Mouse (Mus musculus): ENCODE data around the gene Ppp1r15b. TPM values are rescaled to one million over a fixed set of nuclear protein-coding genes. Genes with fewer than 3 reads are reported as not detected.
A peak's percentile ranks its signal among the peaks of the same experiment; 100 is the strongest.

Ppp1r15b gene
- polyA plus RNA-seq, 2 experiments, result 26.9 to 33.4 TPM

DNA sequence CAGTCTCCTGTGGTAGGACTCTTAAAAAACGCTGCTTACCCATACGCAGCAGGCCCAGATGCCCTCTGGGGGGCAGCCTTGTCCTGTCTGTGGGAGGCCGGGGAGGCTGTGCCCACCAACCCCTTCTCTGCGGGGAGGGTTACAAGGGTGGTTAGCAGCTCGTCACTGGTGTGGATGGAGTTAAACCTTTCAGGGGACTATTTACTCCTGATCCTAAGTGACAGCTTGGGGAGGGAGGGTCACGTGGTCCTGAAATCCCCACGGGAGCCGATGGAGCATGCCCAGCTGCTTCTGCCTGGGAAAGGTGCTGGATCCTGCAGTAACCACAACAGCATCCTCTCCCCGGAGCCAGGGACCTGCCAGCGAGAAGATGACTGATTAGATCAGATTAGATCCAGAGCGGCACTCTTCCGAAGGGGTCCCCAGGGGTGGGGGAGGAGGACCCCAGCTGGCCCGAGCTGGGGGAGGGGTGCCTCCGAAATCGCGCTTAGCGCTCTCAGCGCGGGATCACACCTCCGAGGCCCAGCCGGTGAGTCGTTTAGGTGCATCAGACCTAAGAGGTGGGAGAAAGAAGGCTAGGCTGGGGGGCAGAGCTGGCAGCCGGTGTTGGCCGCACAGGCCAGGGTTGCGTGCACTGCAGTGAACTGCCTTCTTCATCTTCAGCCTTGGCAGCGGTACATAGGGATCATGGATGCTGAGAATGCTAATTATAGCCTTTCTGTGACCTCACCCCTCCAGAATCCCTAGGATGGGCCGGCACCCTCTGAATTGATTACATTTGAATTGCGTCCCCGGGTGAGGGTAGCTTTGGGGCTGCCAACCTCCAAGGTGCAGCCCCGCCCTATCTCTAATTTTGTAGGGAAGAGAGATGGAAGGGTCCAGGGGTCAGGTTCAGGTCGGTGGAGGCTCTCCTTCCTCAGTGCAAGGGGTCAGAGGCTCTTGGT lies 50.4 kb downstream of the Ppp1r15b start:
- TF ChIP-seq CTCF (IDR thresholded peaks at IDR 0.05; ENCODE audit: low read depth), result peak; percentile 82
- no peak for TF ChIP-seq EP300 (IDR thresholded peaks at IDR 0.05; ENCODE audit: low read depth)
- DNase-seq (ENCODE audit: low read depth in 3 of 3, low spot score in 3 of 3) (no peak), ATAC-seq (ENCODE audit: insufficient read depth) (peak; percentile 21; the same call in 1 of the 2 replicates)
- peaks cover 27% of the 10 kb centered on the region for H3K27me3 ChIP-seq (ENCODE audit: control insufficient read depth, insufficient read depth, low read length)
- H3K27ac ChIP-seq, result no peak overlapping the region
- 3% methylated on average over 31 of the region's 31 CpGs for WGBS (ENCODE audit: insufficient replicate concordance)
- H3K4me2 ChIP-seq (ENCODE audit: low read depth), result peak overlapping the region; percentile 44
- no peaks in the 10 kb centered on the region for H3K9me3 ChIP-seq (ENCODE audit: control insufficient read depth, low read length)
- H3K4me3 ChIP-seq (ENCODE audit: insufficient read depth in 1 of 2, low read depth in 2 of 2, low read length in 2 of 2), result peak overlapping the region in 1 of 2 experiments; percentile 25; a peak in 2 of 4 replicates
- H3K9ac ChIP-seq (replicated peaks), result no peak overlapping the region
- H3K4me1 ChIP-seq (replicated peaks; ENCODE audit: control insufficient read depth in 2 of 2, insufficient read depth in 2 of 2, low read length in 1 of 2), result no peaks in the 10 kb centered on the region
- no peaks in the 10 kb centered on the region for H3K36me3 ChIP-seq (replicated peaks; ENCODE audit: control insufficient read depth, insufficient read depth, low read depth)

DNA sequence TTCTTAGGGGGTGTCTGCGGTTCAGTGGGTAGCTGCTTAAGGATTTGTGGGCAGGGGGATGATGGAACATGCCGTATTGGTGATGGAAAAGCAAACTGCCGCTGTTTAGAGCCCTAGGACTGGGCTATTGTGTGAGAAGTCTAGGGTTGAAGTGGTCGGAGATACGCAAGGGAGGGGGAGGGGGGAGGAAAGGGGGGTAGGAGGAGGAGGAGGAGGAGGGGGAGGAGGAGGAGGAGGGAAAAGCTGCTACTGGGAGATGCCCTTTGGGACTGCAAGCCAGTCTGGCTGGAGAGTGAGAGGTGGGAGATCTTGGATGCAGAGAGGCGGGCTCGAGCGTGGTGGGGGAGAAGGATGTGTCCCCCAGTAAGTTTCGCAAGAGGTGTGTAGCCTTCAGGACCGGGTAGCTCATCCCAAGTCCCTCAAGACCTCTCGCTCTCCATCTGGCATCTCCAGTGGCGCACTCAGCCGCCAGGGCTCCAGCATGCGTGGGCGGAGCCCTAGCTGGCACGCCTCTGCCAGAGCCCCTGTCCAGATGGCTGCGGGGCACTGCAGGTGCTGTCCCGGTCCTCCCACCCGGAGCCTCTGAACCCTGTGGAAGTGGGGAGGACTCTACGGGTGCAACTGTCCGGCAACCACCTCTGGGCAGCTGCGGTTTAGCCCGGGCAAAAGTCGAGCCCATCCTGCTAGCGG lies 51.2 kb downstream of the Ppp1r15b start:
- Histone ChIP-seq H3K9ac (replicated peaks) (no peak overlapping the region), H3K36me3 (replicated peaks; ENCODE audit: control insufficient read depth, insufficient read depth, low read depth) (no peaks in the 10 kb centered on the region), H3K4me2 (ENCODE audit: low read depth) (peak overlapping the region; percentile 44), H3K27me3 (ENCODE audit: control insufficient read depth, insufficient read depth, low read length) (peaks cover 27% of the 10 kb centered on the region), H3K4me1 (replicated peaks; ENCODE audit: control insufficient read depth in 2 of 2, insufficient read depth in 2 of 2, low read length in 1 of 2) (no peaks in the 10 kb centered on the region), H3K4me3 (ENCODE audit: insufficient read depth in 1 of 2, low read depth in 2 of 2, low read length in 2 of 2) (peak overlapping the region; percentile 0 to 17; a peak in 2 of 4 replicates), H3K9me3 (ENCODE audit: control insufficient read depth, low read length) (no peaks in the 10 kb centered on the region), H3K27ac (no peak overlapping the region)
- no peak for ATAC-seq (ENCODE audit: insufficient read depth)
- DNase-seq (ENCODE audit: low read depth in 3 of 3, low spot score in 3 of 3), result no peak
- TF ChIP-seq EP300 (IDR thresholded peaks at IDR 0.05; ENCODE audit: low read depth), result no peak
- TF ChIP-seq CTCF (IDR thresholded peaks at IDR 0.05; ENCODE audit: low read depth), result no peak
- WGBS (ENCODE audit: insufficient replicate concordance), result 3% methylated on average over 25 of the region's 25 CpGs

GRCm38 (mm10) chr1:133182706-133183095 lies 51.8 kb downstream of the Ppp1r15b start:
- no peaks in the 10 kb centered on the region for H3K4me1 ChIP-seq (replicated peaks; ENCODE audit: control insufficient read depth in 2 of 2, insufficient read depth in 2 of 2, low read length in 1 of 2)
- DNase-seq (ENCODE audit: low read depth in 3 of 3, low spot score in 3 of 3), result no peak
- ATAC-seq (ENCODE audit: insufficient read depth), result no peak
- peaks cover 27% of the 10 kb centered on the region for H3K27me3 ChIP-seq (ENCODE audit: control insufficient read depth, insufficient read depth, low read length)
- H3K4me3 ChIP-seq (ENCODE audit: insufficient read depth in 1 of 2, low read depth in 2 of 2, low read length in 2 of 2), result peak overlapping the region; percentile 0 to 17; a peak in 1 of 4 replicates
- 4% methylated on average over 16 of the region's 16 CpGs for WGBS (ENCODE audit: insufficient replicate concordance)
- no peaks in the 10 kb centered on the region for H3K9me3 ChIP-seq (ENCODE audit: control insufficient read depth, low read length)
- no peaks in the 10 kb centered on the region for H3K36me3 ChIP-seq (replicated peaks; ENCODE audit: control insufficient read depth, insufficient read depth, low read depth)
- H3K9ac ChIP-seq (replicated peaks), result no peak overlapping the region
- no peak for TF ChIP-seq EP300 (IDR thresholded peaks at IDR 0.05; ENCODE audit: low read depth)
- TF ChIP-seq CTCF (IDR thresholded peaks at IDR 0.05; ENCODE audit: low read depth), result no peak
- peak overlapping the region; percentile 44 for H3K4me2 ChIP-seq (ENCODE audit: low read depth)
- no peak overlapping the region for H3K27ac ChIP-seq

- no peak overlapping the region for H3K4me2 ChIP-seq (ENCODE audit: low read depth)
- no peaks in the 10 kb centered on the region for H3K9me3 ChIP-seq (ENCODE audit: control insufficient read depth, low read length)
- no peak for TF ChIP-seq CTCF (IDR thresholded peaks at IDR 0.05; ENCODE audit: low read depth)
- no peak for TF ChIP-seq EP300 (IDR thresholded peaks at IDR 0.05; ENCODE audit: low read depth)
- ATAC-seq (ENCODE audit: insufficient read depth) (no peak), DNase-seq (ENCODE audit: low read depth in 3 of 3, low spot score in 3 of 3) (no peak)
- H3K4me3 ChIP-seq (ENCODE audit: insufficient read depth in 1 of 2, low read depth in 2 of 2, low read length in 2 of 2), result no peak overlapping the region
- WGBS (ENCODE audit: insufficient replicate concordance), result 43% methylated on average over 16 of the region's 16 CpGs
- H3K36me3 ChIP-seq (replicated peaks; ENCODE audit: control insufficient read depth, insufficient read depth, low read depth), result no peaks in the 10 kb centered on the region
- H3K27ac ChIP-seq, result no peak overlapping the region
- H3K9ac ChIP-seq (replicated peaks), result no peak overlapping the region
- H3K4me1 ChIP-seq (replicated peaks; ENCODE audit: control insufficient read depth in 2 of 2, insufficient read depth in 2 of 2, low read length in 1 of 2), result no peaks in the 10 kb centered on the region
- H3K27me3 ChIP-seq (ENCODE audit: control insufficient read depth, insufficient read depth, low read length), result peaks cover 27% of the 10 kb centered on the region
These were observed 52.4 kb downstream of the Ppp1r15b start for GRCm38 (mm10) chr1:133183141-133183925.

Measured in liver, embryonic 14.5 days (tissue).